Mouse (Mus musculus): Measurements from ENCODE around the gene Snu13. TPM values are rescaled to one million over a fixed set of nuclear protein-coding genes. Genes with fewer than 3 reads are reported as not detected.

The Snu13 gene
- polyA plus RNA-seq, 1 experiment from 2014 or later: 130 TPM

- peaks cover 27% of the 10 kb centered on the region for H3K36me3 ChIP-seq
- no peak overlapping the region for H3K27ac ChIP-seq
- H3K9me3 ChIP-seq (replicated peaks): no peaks in the 10 kb centered on the region
- 62% methylated on average over 6 of the region's 6 CpGs for WGBS
- ATAC-seq (replicated peaks; ENCODE audit: insufficient number of reproducible peaks, insufficient read depth, low FRiP score, low read depth): no peak
- H3K4me2 ChIP-seq: no peak overlapping the region
- H3K4me1 ChIP-seq (replicated peaks): peaks cover 24% of the 10 kb centered on the region
- H3K9ac ChIP-seq: no peak overlapping the region
- H3K4me3 ChIP-seq: no peak overlapping the region
- no peaks in the 10 kb centered on the region for H3K27me3 ChIP-seq
Measured at GRCm38 (mm10) chr15:81993992-81994391, 53.4 kb downstream of the Snu13 start.

GRCm38 (mm10) chr15:81990549-81990948, 56.8 kb downstream of the Snu13 start:
- Histone ChIP-seq H3K9me3 (replicated peaks) (no peaks in the 10 kb centered on the region), H3K4me3 (no peak overlapping the region), H3K4me2 (no peak overlapping the region), H3K27ac (no peak overlapping the region), H3K9ac (no peak overlapping the region), H3K4me1 (replicated peaks) (peaks cover 24% of the 10 kb centered on the region), H3K36me3 (peaks cover 6% of the 10 kb centered on the region; the same call in 1 of the 2 replicates), H3K27me3 (no peaks in the 10 kb centered on the region)
- 33% methylated on average over 7 of the region's 7 CpGs for WGBS
- no peak for ATAC-seq (replicated peaks; ENCODE audit: insufficient number of reproducible peaks, insufficient read depth, low FRiP score, low read depth)

Other genes with a start within 250 kb of the Snu13 start
- 22.9 and 25.9 TPM in 2 replicates for gene Tef, start 245.2 kb downstream of the Snu13 start, polyA plus RNA-seq (2015; fragmentation: Nextera tagmentation; extraction: Ambion mirVana)
- 15.8 and 17.6 TPM in 2 replicates for gene Tob2, start 188.8 kb downstream of the Snu13 start, polyA plus RNA-seq (2015; fragmentation: Nextera tagmentation; extraction: Ambion mirVana)
- gene Phf5a, start 175.7 kb downstream of the Snu13 start, polyA plus RNA-seq (2015; fragmentation: Nextera tagmentation; extraction: Ambion mirVana): 70.5 and 97.6 TPM in 2 replicates
- 610 and 636 TPM in 2 replicates for gene Aco2, start 175.3 kb downstream of the Snu13 start, polyA plus RNA-seq (2015; fragmentation: Nextera tagmentation; extraction: Ambion mirVana)
- 134 and 145 TPM in 2 replicates for gene Polr3h, start 121.4 kb downstream of the Snu13 start, polyA plus RNA-seq (2015; fragmentation: Nextera tagmentation; extraction: Ambion mirVana)
- gene Csdc2, start 110.8 kb downstream of the Snu13 start, polyA plus RNA-seq (2015; fragmentation: Nextera tagmentation; extraction: Ambion mirVana): 5.7 and 9.6 TPM in 2 replicates
- gene Pmm1, start 86.7 kb downstream of the Snu13 start, polyA plus RNA-seq (2015; fragmentation: Nextera tagmentation; extraction: Ambion mirVana): 18.1 and 27.9 TPM in 2 replicates
- not detected in 2 replicates for gene 1700029P11Rik, start 67.1 kb downstream of the Snu13 start, polyA plus RNA-seq (2015; fragmentation: Nextera tagmentation; extraction: Ambion mirVana)
- gene Xrcc6, start 59.8 kb downstream of the Snu13 start, polyA plus RNA-seq (2015; fragmentation: Nextera tagmentation; extraction: Ambion mirVana): 58.2 and 85.4 TPM in 2 replicates
- 16.8 and 26.9 TPM in 2 replicates for gene Desi1, start 13.7 kb downstream of the Snu13 start, polyA plus RNA-seq (2015; fragmentation: Nextera tagmentation; extraction: Ambion mirVana)
- gene 4930407I10Rik, start 11.6 kb upstream of the Snu13 start, polyA plus RNA-seq (2015; fragmentation: Nextera tagmentation; extraction: Ambion mirVana): not detected in 2 replicates
- 0.05 TPM in 1 of 2 replicates, not detected in the other for gene Mei1, start 22.4 kb upstream of the Snu13 start, polyA plus RNA-seq (2015; fragmentation: Nextera tagmentation; extraction: Ambion mirVana)
- gene Ccdc134, start 80.3 kb upstream of the Snu13 start, polyA plus RNA-seq (2015; fragmentation: Nextera tagmentation; extraction: Ambion mirVana): 7.4 and 11.9 TPM in 2 replicates
- 73.8 and 106 TPM in 2 replicates for gene Srebf2, start 99.6 kb upstream of the Snu13 start, polyA plus RNA-seq (2015; fragmentation: Nextera tagmentation; extraction: Ambion mirVana)
- 0.22 and 0.25 TPM in 2 replicates for gene Shisa8, start 165.2 kb upstream of the Snu13 start, polyA plus RNA-seq (2015; fragmentation: Nextera tagmentation; extraction: Ambion mirVana)
- gene Tnfrsf13c, start 176.8 kb upstream of the Snu13 start, polyA plus RNA-seq (2015; fragmentation: Nextera tagmentation; extraction: Ambion mirVana): not detected in 2 replicates
- 54.0 and 55.7 TPM in 2 replicates for gene Cenpm, start 197.2 kb upstream of the Snu13 start, polyA plus RNA-seq (2015; fragmentation: Nextera tagmentation; extraction: Ambion mirVana)
- gene 1500009C09Rik, start 204.8 kb upstream of the Snu13 start, polyA plus RNA-seq (2015; fragmentation: Nextera tagmentation; extraction: Ambion mirVana): not detected in 2 replicates
- 3.4 and 5.2 TPM in 2 replicates for gene Sept3, start 227.3 kb upstream of the Snu13 start, polyA plus RNA-seq (2015; fragmentation: Nextera tagmentation; extraction: Ambion mirVana)